Mouse (Mus musculus) frontal cortex, adult 2 months (tissue): ENCODE measurements around the gene Sc5d. TPM values are rescaled to one million over a fixed set of nuclear protein-coding genes. Genes with fewer than 3 reads are reported as not detected.
A peak's percentile ranks its signal among the peaks of the same experiment; 100 is the strongest.

Experiments used
- DNase-seq, 2 experiments: peaks; one replicate each; pipeline ENCODE4 v3.0.0; 2022; ENCODE audit warnings: low spot score in 1 of 2; ENCODE audit errors: extremely low spot score in 1 of 2
- polyA plus RNA-seq: library from polyadenylated mRNA; depleted of rRNA; stranded (reverse); fragments of >200 nt; gene quantifications from 2 replicates; pipeline ENCODE4 v1.2.3, GENCODE M21; 2012; rRNA removed

Sc5d gene
- 61.8 and 66.2 TPM in 2 replicates for polyA plus RNA-seq

DNA sequence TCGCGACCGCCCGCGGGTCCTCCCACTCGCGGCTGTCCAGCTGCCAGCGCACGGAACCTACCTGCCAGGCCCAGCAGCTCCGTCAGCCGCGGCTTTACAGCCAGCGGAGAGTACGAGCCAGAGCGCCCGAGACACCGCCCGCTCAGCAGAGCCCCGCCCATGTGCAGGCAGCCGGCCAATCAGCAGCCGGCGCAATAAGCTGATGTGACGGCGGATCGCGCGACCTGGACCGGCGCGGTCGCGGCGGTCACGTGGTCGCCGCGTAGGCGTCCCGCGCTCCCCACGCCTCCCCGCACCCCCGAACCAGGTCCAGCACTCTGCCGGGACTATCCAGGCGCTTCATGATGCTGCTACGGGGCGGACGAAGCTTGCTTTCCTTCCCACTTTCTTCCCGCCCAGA, at the start of gene Sc5d:
Sc5d (minus strand) TSS at position 112 of the 400 bp plus-strand sequence.
- peak; percentile 84 to 95 for DNase-seq

DNA sequence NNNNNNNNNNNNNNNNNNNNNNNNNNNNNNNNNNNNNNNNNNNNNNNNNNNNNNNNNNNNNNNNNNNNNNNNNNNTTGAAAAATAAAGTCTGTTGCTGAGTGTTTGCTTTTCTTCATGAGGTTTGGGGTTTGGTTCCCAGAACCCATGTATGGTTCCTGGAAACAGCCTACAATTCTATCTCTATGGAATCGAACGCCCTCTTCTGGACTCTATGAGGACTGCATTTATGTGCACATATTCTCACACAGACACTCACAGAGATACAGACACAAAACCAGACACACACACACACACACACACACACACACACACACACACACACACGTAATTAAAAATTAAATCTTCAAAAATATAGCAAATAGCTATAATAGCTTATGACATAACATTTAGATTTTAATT, 47.3 kb upstream of the Sc5d start:
- DNase-seq = no peak

GRCm38 (mm10) chr9:42303894-42304293, 39.8 kb upstream of the Sc5d start:
- DNase-seq = no peak

DNA sequence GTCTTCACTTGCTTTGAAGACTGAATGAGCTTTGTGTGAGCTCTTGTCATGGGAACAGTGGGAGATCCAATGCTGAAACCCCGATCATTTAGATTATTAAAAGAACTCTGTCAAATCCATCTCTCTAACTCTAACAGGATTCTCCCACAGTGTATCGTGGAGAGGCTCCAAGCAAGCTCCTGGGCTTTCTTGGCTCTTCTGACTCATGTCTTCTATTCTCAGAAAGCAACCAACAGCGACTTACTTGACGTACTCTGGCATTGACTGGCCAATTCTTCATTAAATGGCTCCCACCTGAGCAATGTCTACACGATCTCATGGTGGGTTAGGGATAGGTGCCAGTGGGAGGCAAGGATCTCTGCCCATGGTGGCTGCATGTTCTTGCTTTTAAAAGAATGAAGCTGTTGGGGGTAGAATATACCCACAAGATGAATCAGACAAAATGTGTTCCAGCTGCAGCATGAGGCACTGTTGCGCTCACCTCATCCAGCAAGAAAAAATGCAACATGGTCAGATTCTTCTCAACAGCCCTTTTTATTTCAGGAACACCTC, 37.1 kb upstream of the Sc5d start:
- DNase-seq = peak in 1 of 2 experiments; percentile 37

DNA sequence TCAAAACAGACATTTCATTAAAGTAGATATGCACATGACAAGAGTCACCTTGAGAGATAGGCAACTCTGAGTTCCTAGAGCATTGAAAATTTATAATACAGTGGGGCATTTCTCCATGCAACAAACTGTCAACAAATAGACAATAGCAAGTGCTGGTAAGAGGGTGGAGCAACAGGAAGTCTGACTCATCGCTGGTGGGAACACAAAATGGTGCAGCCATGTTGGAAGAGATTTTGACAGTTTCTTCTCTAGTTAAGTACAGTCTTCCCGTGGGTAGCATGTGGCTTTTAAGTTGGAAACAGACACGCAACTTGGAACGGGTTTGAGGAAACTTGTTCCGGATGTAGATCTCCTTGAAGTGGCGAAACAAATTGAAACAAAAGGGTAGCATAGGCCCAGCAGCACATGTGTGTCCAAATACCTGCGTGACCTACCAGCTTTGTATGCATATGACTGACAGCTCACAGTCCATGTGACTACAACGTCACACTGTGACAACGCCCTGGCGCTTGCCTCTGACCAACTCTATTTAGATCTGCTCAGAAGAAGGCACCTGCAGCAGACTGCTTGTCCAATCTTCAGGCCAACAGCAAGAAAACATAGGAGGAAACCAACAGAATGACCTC, 32.4 kb upstream of the Sc5d start:
- no peak for DNase-seq

DNA sequence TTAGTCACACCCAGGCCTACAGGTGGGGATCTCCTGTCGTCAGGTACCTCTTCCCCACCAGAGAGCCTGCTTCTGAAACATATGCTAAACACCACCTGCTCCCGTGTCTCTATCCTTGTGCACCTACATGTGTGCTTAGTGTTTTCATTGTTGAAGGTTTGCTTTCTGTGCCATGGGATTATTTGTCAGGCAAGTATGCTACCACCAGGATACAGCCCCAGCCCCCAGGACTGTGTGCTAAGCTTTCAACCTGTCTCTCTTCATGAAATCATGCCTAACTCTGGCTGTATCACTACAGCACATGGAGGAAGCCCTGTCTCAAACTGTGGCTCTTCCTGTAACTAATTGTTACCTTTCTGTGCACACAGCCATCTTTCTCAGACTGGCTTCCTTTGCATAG, 30.1 kb upstream of the Sc5d start:
- DNase-seq = no peak

- DNase-seq = no peak
These were observed 29.5 kb upstream of the Sc5d start for GRCm38 (mm10) chr9:42293596-42293995.

DNA sequence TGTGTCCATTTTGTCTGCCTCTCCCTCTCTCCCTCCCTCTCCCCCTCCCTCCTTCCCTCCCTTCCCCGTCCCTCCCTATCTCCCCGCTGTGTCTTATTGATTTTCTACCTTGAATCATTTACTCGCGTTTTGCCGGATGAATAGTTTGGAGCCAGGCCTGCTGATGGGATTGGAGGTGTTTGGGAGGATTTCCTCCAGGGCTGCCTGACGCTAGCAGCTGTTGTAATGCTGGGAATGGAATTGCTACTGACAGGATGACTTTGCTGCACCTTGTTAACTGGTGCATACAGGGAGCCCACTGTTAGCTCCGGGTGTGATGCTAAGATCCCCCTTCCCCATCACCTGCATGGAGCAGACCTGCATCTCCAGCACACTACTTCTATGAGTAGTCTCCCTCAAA, 29.0 kb upstream of the Sc5d start:
- DNase-seq = no peak

GRCm38 (mm10) chr9:42279676-42280075, 15.6 kb upstream of the Sc5d start:
- no peak for DNase-seq

DNA sequence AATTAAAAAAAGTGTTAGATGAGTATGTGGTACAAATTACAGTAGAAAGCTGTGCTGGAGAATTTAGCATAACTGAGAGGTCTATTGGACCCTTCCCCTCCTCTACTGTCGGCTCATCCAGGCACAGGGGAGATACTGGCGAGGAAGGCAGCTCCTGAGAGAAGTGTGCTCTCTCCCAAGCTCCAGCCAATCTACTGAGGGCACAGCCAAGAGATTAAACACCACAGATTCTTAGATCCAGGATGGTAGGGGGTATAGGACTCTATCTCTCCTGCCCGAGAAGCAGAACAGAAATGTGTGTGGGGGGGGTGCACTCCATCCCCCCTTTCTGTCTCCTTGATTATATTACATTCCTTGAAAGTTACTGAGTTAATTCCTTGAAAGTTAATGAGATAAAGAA, 14.0 kb upstream of the Sc5d start:
- no peak for DNase-seq

DNA sequence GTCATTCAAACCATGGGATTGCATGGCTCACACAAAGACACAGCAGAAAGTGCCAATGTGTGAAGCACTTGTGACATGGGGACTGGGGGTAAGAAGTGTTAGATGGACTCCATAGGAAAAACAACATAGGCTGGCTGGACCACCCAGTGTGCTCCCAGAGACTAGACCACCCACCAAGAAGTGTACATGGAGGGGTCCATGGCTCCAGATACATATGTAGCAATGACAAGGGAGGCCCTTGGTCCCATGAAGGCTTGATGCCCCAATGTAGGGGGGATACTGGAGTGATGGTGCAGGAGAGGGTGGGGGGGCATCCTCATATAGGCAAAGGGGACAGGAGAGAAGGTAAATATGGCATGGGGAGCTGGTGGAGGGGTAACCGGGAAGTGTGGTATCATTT, 13.6 kb upstream of the Sc5d start:
- DNase-seq = no peak

DNA sequence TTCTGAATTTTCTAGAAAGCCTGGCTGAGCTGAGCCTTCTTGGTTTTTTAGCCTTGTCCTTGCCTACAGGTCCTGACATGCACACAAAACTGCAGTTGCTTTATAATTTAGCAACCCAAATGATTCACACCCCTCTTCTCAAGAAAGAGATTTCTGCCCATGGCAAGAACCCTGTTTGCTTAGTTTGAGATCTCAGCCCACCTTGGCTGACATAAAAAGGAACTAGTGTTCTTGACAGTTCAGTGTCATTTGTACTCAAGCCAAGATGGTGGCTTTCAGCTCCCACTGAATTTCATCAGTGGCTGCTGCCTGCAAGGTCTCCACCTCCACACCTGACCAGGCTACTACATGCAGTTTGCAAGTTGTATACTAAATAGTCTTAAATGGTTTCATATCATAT, 13.1 kb upstream of the Sc5d start:
- DNase-seq = no peak

- DNase-seq = no peak
These were observed 11.7 kb upstream of the Sc5d start for GRCm38 (mm10) chr9:42275761-42276145.

GRCm38 (mm10) chr9:42275027-42275760, 11.1 kb upstream of the Sc5d start:
- DNase-seq = peak in 1 of 2 experiments; percentile 73

DNA sequence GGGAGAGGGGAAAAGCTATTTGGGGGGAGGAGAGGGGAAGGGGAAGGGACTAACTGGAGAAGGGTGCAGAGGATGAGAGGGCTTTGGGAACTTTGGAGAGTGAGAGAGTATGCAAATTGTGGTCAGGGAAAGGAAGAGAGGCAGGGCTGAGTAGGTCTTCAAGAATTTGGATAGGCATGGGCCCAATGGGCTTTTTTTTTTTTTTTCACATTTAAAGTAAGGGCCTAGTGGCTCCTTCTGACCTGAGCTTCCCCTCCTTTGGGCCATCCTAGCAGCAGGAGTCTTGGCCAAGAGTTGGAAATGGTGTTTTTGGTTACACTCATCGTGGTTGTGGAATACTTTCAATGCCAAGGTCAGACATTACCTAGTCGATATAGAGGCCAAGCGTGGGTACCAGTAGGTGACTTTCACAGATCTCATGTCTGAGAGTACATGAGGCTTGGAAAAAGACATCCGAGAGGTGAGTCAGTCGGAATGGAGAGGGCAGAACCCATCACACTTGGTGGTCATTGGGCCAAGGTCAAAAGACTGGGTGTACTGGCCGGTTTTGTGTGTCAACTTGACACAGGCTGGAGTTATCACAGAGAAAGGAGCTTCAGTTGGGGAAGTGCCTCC, 9.7 kb upstream of the Sc5d start:
- DNase-seq = no peak

DNA sequence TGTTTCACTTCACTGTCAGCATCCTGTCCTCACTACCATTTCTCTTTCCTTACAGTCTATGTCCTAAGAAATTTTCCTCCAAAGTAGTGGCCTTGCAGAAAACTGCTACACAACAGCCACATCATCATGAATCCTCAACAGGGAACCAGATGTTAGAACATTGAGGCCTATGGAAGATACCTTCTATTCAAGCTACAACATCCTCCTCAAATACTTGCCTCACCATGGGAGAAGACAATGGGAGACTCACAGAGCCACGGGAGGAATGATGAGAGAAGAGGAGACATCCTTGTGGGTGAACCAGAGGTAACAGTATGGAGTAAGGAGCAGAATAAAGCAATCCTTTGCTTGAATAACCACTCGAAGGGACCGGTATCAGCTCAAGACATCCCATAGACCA, 9.1 kb upstream of the Sc5d start:
- no peak for DNase-seq

DNA sequence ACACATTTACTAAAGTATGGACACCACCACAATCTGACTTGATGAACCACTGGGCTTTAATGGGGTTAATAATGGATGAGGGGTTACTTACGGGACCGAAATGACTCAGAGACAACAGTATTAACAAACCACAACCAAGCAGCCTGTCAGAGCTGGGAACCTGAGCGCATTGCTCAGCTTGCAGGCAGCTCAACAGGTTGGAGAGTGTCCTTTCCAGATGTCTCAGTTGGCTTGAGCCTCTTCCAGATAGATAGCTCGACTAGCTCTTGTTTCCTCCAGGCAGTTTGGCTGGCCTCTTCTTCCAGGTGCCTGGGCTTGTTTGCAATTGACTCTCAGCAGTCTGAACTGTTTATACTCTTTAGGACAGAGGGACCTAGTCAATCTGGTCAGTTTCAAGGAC, 8.6 kb upstream of the Sc5d start:
- no peak for DNase-seq

DNA sequence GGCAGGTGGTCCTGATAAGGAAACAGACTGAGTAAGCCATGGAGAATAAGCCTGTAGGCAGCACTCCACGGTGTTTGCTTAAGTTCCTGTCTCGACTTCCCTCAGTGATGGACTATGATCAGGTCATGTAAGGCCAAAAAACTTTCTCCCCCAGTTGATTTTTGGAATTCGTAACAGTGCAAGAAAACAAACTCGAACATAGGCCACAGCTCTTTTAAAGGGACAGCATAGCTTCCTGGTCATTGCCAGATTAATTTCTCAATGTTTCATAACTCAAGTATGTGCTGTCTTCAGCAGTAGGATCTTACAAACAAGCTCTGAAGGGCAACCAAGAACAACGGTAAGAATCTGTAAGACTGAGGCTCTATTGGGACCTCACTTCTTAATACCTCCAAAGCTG, 7.4 kb upstream of the Sc5d start:
- DNase-seq = no peak

GRCm38 (mm10) chr9:42270617-42271016, 6.6 kb upstream of the Sc5d start:
- no peak for DNase-seq

DNA sequence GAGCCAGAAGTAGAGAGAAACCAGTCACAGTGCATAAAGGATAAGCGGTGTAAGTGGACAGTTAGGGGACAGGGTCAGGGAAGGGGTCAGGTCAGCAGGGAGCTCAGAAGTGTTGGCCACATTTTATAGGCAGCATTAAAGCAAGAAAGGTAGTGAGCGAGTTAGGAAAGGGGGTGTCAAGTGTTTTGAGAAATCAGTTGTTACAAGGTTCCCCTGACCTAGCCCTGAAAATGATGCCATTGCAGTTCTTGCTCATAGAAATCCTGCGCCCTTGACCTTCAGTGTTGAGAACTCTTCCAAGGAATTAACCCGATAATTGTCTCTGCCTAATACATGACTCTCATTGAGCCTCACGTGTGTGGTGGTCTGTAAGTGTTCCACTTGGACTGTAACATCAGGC, 6.0 kb upstream of the Sc5d start:
- no peak for DNase-seq

DNA sequence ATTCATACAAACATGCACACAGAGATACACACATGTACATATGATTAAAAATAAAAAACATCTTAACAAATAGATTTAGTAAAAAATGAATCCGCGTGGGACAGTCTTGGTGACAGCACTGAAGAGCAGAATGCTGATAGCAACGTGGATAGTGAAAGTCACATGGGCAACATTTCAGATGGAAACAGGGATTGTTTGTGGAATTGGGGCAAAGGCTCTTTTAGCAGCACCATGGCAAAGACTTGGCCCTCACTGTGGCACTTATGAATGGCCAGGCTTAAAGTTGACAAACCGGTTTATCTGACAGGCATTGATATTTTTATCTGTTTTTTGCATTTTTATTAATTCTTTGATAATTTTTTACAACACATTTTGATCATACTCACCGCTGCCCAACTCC, 4.3 kb upstream of the Sc5d start:
- no peak for DNase-seq

GRCm38 (mm10) chr9:42265309-42265708, 1.3 kb upstream of the Sc5d start:
- DNase-seq = no peak
